ENCODE assay signal across 8 mouse cellular contexts in the genomic region with DNA sequence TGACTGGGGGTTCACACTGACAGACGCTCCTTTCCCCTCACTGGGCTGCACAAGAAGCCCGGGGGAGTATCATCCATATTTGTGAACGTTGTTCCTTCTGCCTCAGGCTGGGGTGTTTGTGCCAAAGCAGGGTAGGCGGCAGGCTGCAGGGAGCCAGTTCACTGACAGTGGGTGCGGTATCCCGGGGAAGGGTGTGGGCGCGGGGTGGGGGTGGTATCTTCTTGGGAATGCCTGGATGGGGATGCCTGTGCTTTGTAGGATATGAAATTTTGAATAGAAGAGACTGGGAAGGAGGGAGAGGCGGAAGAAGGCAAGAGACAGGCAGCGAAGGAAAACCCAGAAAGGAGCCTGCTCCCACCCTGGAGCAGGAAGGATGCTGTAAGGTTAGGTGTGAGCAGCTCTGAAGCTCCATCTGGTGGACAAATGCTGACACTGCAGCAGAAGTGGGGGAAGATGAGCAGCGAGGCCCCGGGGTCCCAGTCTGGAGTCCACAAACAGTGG. TPM values are rescaled to one million over a fixed set of nuclear protein-coding genes. Genes with fewer than 3 reads are reported as not detected.
DNase-seq lines count a peak whose midpoint lies in the region; ATAC-seq lines count a peak whose summit lies in the region.

No protein-coding gene starts in this region.

- H3K4me1 ChIP-seq in heart, embryonic 11.5 days (ENCODE audit: control insufficient read depth, insufficient read depth, low read length), result no peaks in the 10 kb centered on the region
- H3K4me1 ChIP-seq in forebrain, embryonic 15.5 days, result peaks cover 4% of the 10 kb centered on the region
- no peaks in the 10 kb centered on the region for H3K4me1 ChIP-seq in intestine, embryonic 15.5 days (replicated peaks)
- peaks cover 4% of the 10 kb centered on the region; the same call in 1 of the 2 replicates for H3K4me1 ChIP-seq in limb, embryonic 10.5 days

- peaks cover 30% of the 10 kb centered on the region; the same call in 1 of the 2 replicates for H3K27me3 ChIP-seq in heart, embryonic 11.5 days (ENCODE audit: control insufficient read depth, insufficient read depth, low read length)
- no peaks in the 10 kb centered on the region for H3K27me3 ChIP-seq in forebrain, embryonic 15.5 days
- H3K27me3 ChIP-seq in intestine, embryonic 15.5 days (replicated peaks), result 0 out of 2 replicates have a peak, but pooled peaks cover 6% of the 10 kb centered on the region
- H3K27me3 ChIP-seq in limb, embryonic 10.5 days (ENCODE audit: low read depth, poor library complexity, severe bottlenecking), result peaks cover 14% of the 10 kb centered on the region
- no peaks in the 10 kb centered on the region for H3K27me3 ChIP-seq in splenic B cell, adult 2 months (ENCODE audit: control insufficient read depth, insufficient read depth, low read length, poor library complexity, severe bottlenecking)

- H3K4me3 ChIP-seq in heart, embryonic 11.5 days (ENCODE audit: low read depth, low read length), result no peak overlapping the region
- peak overlapping the region; percentile 21 for H3K4me3 ChIP-seq in forebrain, embryonic 15.5 days
- no peak overlapping the region for H3K4me3 ChIP-seq in intestine, embryonic 15.5 days (replicated peaks)
- H3K4me3 ChIP-seq in limb, embryonic 10.5 days, result no peak overlapping the region; the same call in 1 of the 2 replicates

- no peak overlapping the region for H3K4me2 ChIP-seq in heart, embryonic 11.5 days
- H3K4me2 ChIP-seq in forebrain, embryonic 15.5 days (replicated peaks), result peak overlapping the region; percentile 30
- no peak overlapping the region for H3K4me2 ChIP-seq in intestine, embryonic 15.5 days (replicated peaks)

- H3K9me3 ChIP-seq in heart, embryonic 11.5 days (replicated peaks; ENCODE audit: control insufficient read depth, low read length), result no peaks in the 10 kb centered on the region
- H3K9me3 ChIP-seq in forebrain, embryonic 15.5 days, result no peaks in the 10 kb centered on the region
- no peaks in the 10 kb centered on the region for H3K9me3 ChIP-seq in intestine, embryonic 15.5 days
- no peaks in the 10 kb centered on the region for H3K9me3 ChIP-seq in limb, embryonic 10.5 days (replicated peaks)

- no peak overlapping the region for H3K9ac ChIP-seq in heart, embryonic 11.5 days (ENCODE audit: low read depth, low read length)
- no peak overlapping the region for H3K9ac ChIP-seq in forebrain, embryonic 15.5 days (replicated peaks)
- H3K9ac ChIP-seq in intestine, embryonic 15.5 days, result no peak overlapping the region

- no peak for ATAC-seq in heart, embryonic 11.5 days (replicated peaks; ENCODE audit: insufficient number of reproducible peaks, low FRiP score, low TSS enrichment)
- ATAC-seq in forebrain, embryonic 15.5 days (replicated peaks), result peak; percentile 68
- ATAC-seq in intestine, embryonic 15.5 days, result 0 out of 2 replicates have a peak, but pooled peaks have one; percentile 17

- WGBS in heart, embryonic 11.5 days (ENCODE audit: insufficient replicate concordance), result 30% methylated on average over 12 of the region's 12 CpGs
- WGBS in forebrain, embryonic 15.5 days, result 27% methylated on average over 12 of the region's 12 CpGs
- 36% methylated on average over 12 of the region's 12 CpGs for WGBS in intestine, embryonic 15.5 days
- 39% methylated on average over 12 of the region's 12 CpGs for WGBS in limb, embryonic 10.5 days

- H3K27ac ChIP-seq in heart, embryonic 11.5 days (ENCODE audit: low read depth, low read length), result no peak overlapping the region
- H3K27ac ChIP-seq in forebrain, embryonic 15.5 days (replicated peaks), result no peak overlapping the region
- no peak overlapping the region for H3K27ac ChIP-seq in intestine, embryonic 15.5 days
- no peak overlapping the region for H3K27ac ChIP-seq in limb, embryonic 10.5 days

- H3K36me3 ChIP-seq in heart, embryonic 11.5 days (ENCODE audit: control insufficient read depth, insufficient read depth, low read length), result no peaks in the 10 kb centered on the region
- H3K36me3 ChIP-seq in forebrain, embryonic 15.5 days, result no peaks in the 10 kb centered on the region
- no peaks in the 10 kb centered on the region for H3K36me3 ChIP-seq in intestine, embryonic 15.5 days
- H3K36me3 ChIP-seq in limb, embryonic 10.5 days, result no peaks in the 10 kb centered on the region
- H3K36me3 ChIP-seq in splenic B cell, adult 2 months (ENCODE audit: control insufficient read depth, insufficient read depth, low read length, poor library complexity, severe bottlenecking), result no peaks in the 10 kb centered on the region

- peak; percentile 28 to 29 for DNase-seq in heart, adult 9 months (ENCODE audit: low spot score in 2 of 2)
- DNase-seq in c-Kit-positive CD71-positive TER-119-negative erythroid progenitor cells, embryonic 14.5 days (ENCODE audit: low read depth), result peak; percentile 9
- DNase-seq in limb, embryonic 10.5 days (ENCODE audit: low spot score), result peak; percentile 80
- peak; percentile 8 to 45 for DNase-seq in natural killer cell, adult 2 months (ENCODE audit: low spot score in 2 of 2)
- peak; percentile 77 for DNase-seq in splenic B cell, adult 2 months (ENCODE audit: low read depth, low spot score)

RNA-seq across cellular contexts. Expression of a gene that starts 14.8 kb away (rescaled TPM):
- not detected in 2 replicates for polyA plus RNA-seq in heart, embryonic 11.5 days (2014; fragmentation: Nextera tagmentation; extraction: Ambion mirVana)
- polyA plus RNA-seq in forebrain, embryonic 15.5 days (2015; fragmentation: Nextera tagmentation; extraction: Ambion mirVana), result not detected in 2 replicates
- not detected in 2 replicates for polyA plus RNA-seq in intestine, embryonic 15.5 days (2015; fragmentation: Nextera tagmentation; extraction: Ambion mirVana)
- polyA plus RNA-seq in limb, embryonic 10.5 days (2016; fragmentation: Nextera tagmentation; extraction: Ambion mirVana), result not detected in 2 replicates

RNA-seq across cellular contexts. Expression of a gene that starts 38.7 kb away (rescaled TPM):
- not detected in 2 replicates for polyA plus RNA-seq in heart, embryonic 11.5 days (2014; fragmentation: Nextera tagmentation; extraction: Ambion mirVana)
- polyA plus RNA-seq in forebrain, embryonic 15.5 days (2015; fragmentation: Nextera tagmentation; extraction: Ambion mirVana), result 4.1 and 4.2 TPM in 2 replicates
- polyA plus RNA-seq in intestine, embryonic 15.5 days (2015; fragmentation: Nextera tagmentation; extraction: Ambion mirVana), result 0.09 TPM in 2 replicates
- 1.1 and 1.5 TPM in 2 replicates for polyA plus RNA-seq in limb, embryonic 10.5 days (2016; fragmentation: Nextera tagmentation; extraction: Ambion mirVana)

RNA-seq across cellular contexts. Expression of a gene that starts 59.9 kb away (rescaled TPM):
- 0.43 and 0.63 TPM in 2 replicates for polyA plus RNA-seq in heart, embryonic 11.5 days (2014; fragmentation: Nextera tagmentation; extraction: Ambion mirVana)
- polyA plus RNA-seq in forebrain, embryonic 15.5 days (2015; fragmentation: Nextera tagmentation; extraction: Ambion mirVana), result 672 and 718 TPM in 2 replicates
- 14.4 and 17.0 TPM in 2 replicates for polyA plus RNA-seq in intestine, embryonic 15.5 days (2015; fragmentation: Nextera tagmentation; extraction: Ambion mirVana)
- polyA plus RNA-seq in limb, embryonic 10.5 days (2016; fragmentation: Nextera tagmentation; extraction: Ambion mirVana), result 0.95 and 0.97 TPM in 2 replicates

Comparison
In these comparisons a context has a peak if more than half of its experiments do, and no peak if none do; other contexts are left out.
1. DNase-seq: peak in every context shown above with its lines; median percentile 80 in limb, embryonic 10.5 days; 77 in splenic B cell, adult 2 months; 28 in heart, adult 9 months; 26 in natural killer cell, adult 2 months; 9 in c-Kit-positive CD71-positive TER-119-negative erythroid progenitor cells, embryonic 14.5 days.
2. RNA of a gene that starts 59.9 kb away (polyA plus RNA-seq): 672 to 718 TPM in forebrain, embryonic 15.5 days; 14.4 to 17.0 TPM in intestine, embryonic 15.5 days, 0.95 to 0.97 TPM in limb, embryonic 10.5 days and 0.43 to 0.63 TPM in heart, embryonic 11.5 days; every median in the first group is over 10 times any median in the second.